In genomic region chr5:30943004-30943403, GRCm38 (mm10) we compare ENCODE assay signal across 12 mouse cellular contexts. TPM values are rescaled to one million over a fixed set of nuclear protein-coding genes. Genes with fewer than 3 reads are reported as not detected.
A peak's percentile ranks its signal among the peaks of the same experiment; 100 is the strongest.
DNase-seq lines count a peak whose midpoint lies in the region; ATAC-seq and TF ChIP-seq lines count a peak whose summit lies in the region.
"Had no signal": no experiment of that assay in that cellular context is flagged by ENCODE, and none has a peak within 500 bp of the region (broad histone marks: within the 10 kb centered on the region; RNA-seq: fewer than 3 reads in every experiment).

No protein-coding gene starts in this region.

- 98% methylated on average over 2 of the region's 2 CpGs for WGBS in forebrain, postnatal 0 days
- 94% methylated on average over 2 of the region's 2 CpGs for WGBS in forebrain, embryonic 16.5 days
- 89% methylated on average over 2 of the region's 2 CpGs for WGBS in lung, embryonic 14.5 days
- WGBS in heart, embryonic 11.5 days (ENCODE audit: insufficient replicate concordance) = 92% methylated on average over 2 of the region's 2 CpGs

- H3K27ac ChIP-seq in forebrain, postnatal 0 days (ENCODE audit: low read depth, low read length) = no peak overlapping the region
- no peak overlapping the region for H3K27ac ChIP-seq in forebrain, embryonic 16.5 days (ENCODE audit: low read length)
- H3K27ac ChIP-seq in lung, embryonic 14.5 days (ENCODE audit: low read depth) = no peak overlapping the region
- H3K27ac ChIP-seq in heart, embryonic 11.5 days (ENCODE audit: low read depth, low read length) = no peak overlapping the region
- H3K27ac ChIP-seq: forebrain, embryonic 13.5 days; heart, embryonic 13.5 days; midbrain, embryonic 12.5 days had no signal

- TF ChIP-seq CTCF in forebrain, postnatal 0 days (IDR thresholded peaks at IDR 0.05; ENCODE audit: low read depth) = peak; percentile 24; the same call in 1 of the 2 replicates
- TF ChIP-seq CTCF in lung, embryonic 14.5 days (IDR thresholded peaks at IDR 0.05; ENCODE audit: low read depth) = peak; percentile 40

- no peaks in the 10 kb centered on the region for H3K36me3 ChIP-seq in forebrain, postnatal 0 days (ENCODE audit: insufficient read depth)
- H3K36me3 ChIP-seq in forebrain, embryonic 16.5 days (ENCODE audit: control insufficient read depth, insufficient read depth) = no peaks in the 10 kb centered on the region
- no peaks in the 10 kb centered on the region for H3K36me3 ChIP-seq in lung, embryonic 14.5 days (ENCODE audit: insufficient read depth)
- no peaks in the 10 kb centered on the region for H3K36me3 ChIP-seq in heart, embryonic 11.5 days (ENCODE audit: control insufficient read depth, insufficient read depth, low read length)
- H3K36me3 ChIP-seq: heart, embryonic 13.5 days; midbrain, embryonic 12.5 days had no signal

- no peak overlapping the region for H3K4me3 ChIP-seq in forebrain, postnatal 0 days (ENCODE audit: low read depth, low read length)
- no peak overlapping the region for H3K4me3 ChIP-seq in forebrain, embryonic 16.5 days (replicated peaks; ENCODE audit: low read length)
- H3K4me3 ChIP-seq in lung, embryonic 14.5 days (ENCODE audit: low read depth, low read length) = no peak overlapping the region
- no peak overlapping the region for H3K4me3 ChIP-seq in heart, embryonic 11.5 days (ENCODE audit: low read depth, low read length)
- H3K4me3 ChIP-seq: forebrain, embryonic 13.5 days; heart, embryonic 13.5 days; midbrain, embryonic 12.5 days had no signal

- DNase-seq in forebrain, postnatal 0 days = no peak
- DNase-seq in lung, embryonic 14.5 days = no peak
- DNase-seq in lung, postnatal 4 days = no peak
- DNase-seq in c-Kit-positive CD71-positive TER-119-negative erythroid progenitor cells, embryonic 14.5 days (ENCODE audit: low read depth) = peak; percentile 20
- DNase-seq in naive thymus-derived CD4-positive, alpha-beta T cell, adult 2 months (ENCODE audit: low read depth) = peak; percentile 51
- DNase-seq: adrenal gland, adult 8-10 months had no signal

- ATAC-seq in forebrain, postnatal 0 days = no peak
- no peak for ATAC-seq in forebrain, embryonic 16.5 days
- no peak for ATAC-seq in lung, embryonic 14.5 days (ENCODE audit: insufficient read depth)
- no peak for ATAC-seq in heart, embryonic 11.5 days (replicated peaks; ENCODE audit: insufficient number of reproducible peaks, low FRiP score, low TSS enrichment)
- no peak for ATAC-seq in granulocyte monocyte progenitor cell, adult 5-6 weeks (replicated peaks; ENCODE audit: poor library complexity, severe bottlenecking)
- ATAC-seq: forebrain, embryonic 13.5 days had no signal

- no peaks in the 10 kb centered on the region for H3K4me1 ChIP-seq in forebrain, postnatal 0 days (ENCODE audit: insufficient read depth)
- 0 out of 2 replicates have a peak, but pooled peaks cover 5% of the 10 kb centered on the region for H3K4me1 ChIP-seq in forebrain, embryonic 16.5 days (replicated peaks; ENCODE audit: control insufficient read depth, insufficient read depth, low read length)
- H3K4me1 ChIP-seq in lung, embryonic 14.5 days (ENCODE audit: insufficient read depth) = peaks cover 3% of the 10 kb centered on the region; the same call in 1 of the 2 replicates
- H3K4me1 ChIP-seq in heart, embryonic 11.5 days (ENCODE audit: control insufficient read depth, insufficient read depth, low read length) = peaks cover 4% of the 10 kb centered on the region

- no peaks in the 10 kb centered on the region for H3K27me3 ChIP-seq in forebrain, postnatal 0 days (ENCODE audit: insufficient read depth, low read length)
- H3K27me3 ChIP-seq in forebrain, embryonic 16.5 days (replicated peaks; ENCODE audit: control insufficient read depth, insufficient read depth, low read length) = no peaks in the 10 kb centered on the region
- peaks cover 9% of the 10 kb centered on the region for H3K27me3 ChIP-seq in lung, embryonic 14.5 days (ENCODE audit: insufficient read depth, low read length)
- H3K27me3 ChIP-seq in heart, embryonic 11.5 days (ENCODE audit: control insufficient read depth, insufficient read depth, low read length) = peaks cover 15% of the 10 kb centered on the region
- H3K27me3 ChIP-seq: forebrain, embryonic 13.5 days had no signal

- no peaks in the 10 kb centered on the region for H3K9me3 ChIP-seq in forebrain, postnatal 0 days (ENCODE audit: low read length)
- no peaks in the 10 kb centered on the region for H3K9me3 ChIP-seq in forebrain, embryonic 16.5 days (ENCODE audit: control insufficient read depth, low read length)
- no peaks in the 10 kb centered on the region for H3K9me3 ChIP-seq in lung, embryonic 14.5 days (ENCODE audit: low read depth, low read length)
- H3K9me3 ChIP-seq in heart, embryonic 11.5 days (replicated peaks; ENCODE audit: control insufficient read depth, low read length) = no peaks in the 10 kb centered on the region
- H3K9me3 ChIP-seq: forebrain, embryonic 13.5 days; heart, embryonic 13.5 days; midbrain, embryonic 12.5 days had no signal

- no peak overlapping the region for H3K4me2 ChIP-seq in forebrain, postnatal 0 days (ENCODE audit: low read depth)
- no peak overlapping the region for H3K4me2 ChIP-seq in forebrain, embryonic 16.5 days (ENCODE audit: low read length)
- H3K4me2 ChIP-seq in lung, embryonic 14.5 days = no peak overlapping the region
- H3K4me2 ChIP-seq in heart, embryonic 11.5 days = no peak overlapping the region
- H3K4me2 ChIP-seq: forebrain, embryonic 13.5 days; heart, embryonic 13.5 days; midbrain, embryonic 12.5 days had no signal

- H3K9ac ChIP-seq in forebrain, postnatal 0 days = no peak overlapping the region
- H3K9ac ChIP-seq in forebrain, embryonic 16.5 days (replicated peaks; ENCODE audit: low read depth, low read length) = no peak overlapping the region
- H3K9ac ChIP-seq in lung, embryonic 14.5 days = no peak overlapping the region
- H3K9ac ChIP-seq in heart, embryonic 11.5 days (ENCODE audit: low read depth, low read length) = no peak overlapping the region
- H3K9ac ChIP-seq: forebrain, embryonic 13.5 days; heart, embryonic 13.5 days; midbrain, embryonic 12.5 days had no signal

RNA-seq across cellular contexts. Expression of gene Cgref1, which starts 2.4 kb away (rescaled TPM):
- 67.3 and 82.1 TPM in 2 replicates for total RNA-seq in forebrain, postnatal 0 days (2014; rRNA removed)
- polyA plus RNA-seq in forebrain, postnatal 0 days (2015; fragmentation: Nextera tagmentation; extraction: Ambion mirVana) = 61.0 and 63.5 TPM in 2 replicates
- polyA plus RNA-seq in forebrain, embryonic 16.5 days (2015; fragmentation: Nextera tagmentation; extraction: Ambion mirVana) = 15.8 and 29.0 TPM in 2 replicates
- polyA plus RNA-seq in lung, embryonic 14.5 days (2014; fragmentation: Nextera tagmentation; extraction: Ambion mirVana) = 2.3 and 2.6 TPM in 2 replicates
- polyA plus RNA-seq in heart, embryonic 11.5 days (2014; fragmentation: Nextera tagmentation; extraction: Ambion mirVana) = 4.4 and 5.4 TPM in 2 replicates
- total RNA-seq in granulocyte monocyte progenitor cell, adult 5-6 weeks (2014; fragmentation: Nextera tagmentation) = not detected in 2 replicates
- 0.62 TPM in 1 of 2 replicates, not detected in the other for total RNA-seq in granulocyte monocyte progenitor cell, adult 5-6 weeks (2017)

RNA-seq across cellular contexts. Expression of gene Preb, which starts 17.2 kb away (rescaled TPM):
- 23.7 and 42.7 TPM in 2 replicates for total RNA-seq in forebrain, postnatal 0 days (2014; rRNA removed)
- 65.1 and 77.0 TPM in 2 replicates for polyA plus RNA-seq in forebrain, postnatal 0 days (2015; fragmentation: Nextera tagmentation; extraction: Ambion mirVana)
- polyA plus RNA-seq in forebrain, embryonic 16.5 days (2015; fragmentation: Nextera tagmentation; extraction: Ambion mirVana) = 135 and 140 TPM in 2 replicates
- polyA plus RNA-seq in lung, embryonic 14.5 days (2014; fragmentation: Nextera tagmentation; extraction: Ambion mirVana) = 79.8 and 99.6 TPM in 2 replicates
- polyA plus RNA-seq in heart, embryonic 11.5 days (2014; fragmentation: Nextera tagmentation; extraction: Ambion mirVana) = 69.1 and 70.2 TPM in 2 replicates
- total RNA-seq in granulocyte monocyte progenitor cell, adult 5-6 weeks (2014; fragmentation: Nextera tagmentation) = 103 and 127 TPM in 2 replicates
- 42.7 and 67.9 TPM in 2 replicates for total RNA-seq in granulocyte monocyte progenitor cell, adult 5-6 weeks (2017)

RNA-seq across cellular contexts. Expression of gene Khk, which starts 21.8 kb away (rescaled TPM):
- total RNA-seq in forebrain, postnatal 0 days (2014; rRNA removed) = 4.5 and 5.3 TPM in 2 replicates
- 11.7 and 13.2 TPM in 2 replicates for polyA plus RNA-seq in forebrain, postnatal 0 days (2015; fragmentation: Nextera tagmentation; extraction: Ambion mirVana)
- 6.3 and 7.7 TPM in 2 replicates for polyA plus RNA-seq in forebrain, embryonic 16.5 days (2015; fragmentation: Nextera tagmentation; extraction: Ambion mirVana)
- polyA plus RNA-seq in lung, embryonic 14.5 days (2014; fragmentation: Nextera tagmentation; extraction: Ambion mirVana) = 13.0 and 15.0 TPM in 2 replicates
- polyA plus RNA-seq in heart, embryonic 11.5 days (2014; fragmentation: Nextera tagmentation; extraction: Ambion mirVana) = 10.1 and 11.3 TPM in 2 replicates
- total RNA-seq in granulocyte monocyte progenitor cell, adult 5-6 weeks (2014; fragmentation: Nextera tagmentation) = 84.7 and 111 TPM in 2 replicates
- total RNA-seq in granulocyte monocyte progenitor cell, adult 5-6 weeks (2017) = 66.4 and 80.2 TPM in 2 replicates

RNA-seq across cellular contexts. Expression of gene Tcf23, which starts 25.5 kb away (rescaled TPM):
- total RNA-seq in forebrain, postnatal 0 days (2014; rRNA removed) = not detected in 2 replicates
- not detected in 2 replicates for polyA plus RNA-seq in forebrain, postnatal 0 days (2015; fragmentation: Nextera tagmentation; extraction: Ambion mirVana)
- polyA plus RNA-seq in forebrain, embryonic 16.5 days (2015; fragmentation: Nextera tagmentation; extraction: Ambion mirVana) = not detected in 2 replicates
- polyA plus RNA-seq in lung, embryonic 14.5 days (2014; fragmentation: Nextera tagmentation; extraction: Ambion mirVana) = 0.16 and 0.25 TPM in 2 replicates
- 0.04 and 0.15 TPM in 2 replicates for polyA plus RNA-seq in heart, embryonic 11.5 days (2014; fragmentation: Nextera tagmentation; extraction: Ambion mirVana)
- not detected in 2 replicates for total RNA-seq in granulocyte monocyte progenitor cell, adult 5-6 weeks (2014; fragmentation: Nextera tagmentation)
- not detected in 2 replicates for total RNA-seq in granulocyte monocyte progenitor cell, adult 5-6 weeks (2017)
- polyA plus RNA-seq: forebrain, embryonic 13.5 days; midbrain, embryonic 12.5 days had no signal

RNA-seq across cellular contexts. Expression of gene Emilin1, which starts 29.8 kb away (rescaled TPM):
- total RNA-seq in forebrain, postnatal 0 days (2014; rRNA removed) = 10.0 and 11.3 TPM in 2 replicates
- polyA plus RNA-seq in forebrain, postnatal 0 days (2015; fragmentation: Nextera tagmentation; extraction: Ambion mirVana) = 9.6 and 10.0 TPM in 2 replicates
- 13.5 and 20.5 TPM in 2 replicates for polyA plus RNA-seq in forebrain, embryonic 16.5 days (2015; fragmentation: Nextera tagmentation; extraction: Ambion mirVana)
- 162 and 185 TPM in 2 replicates for polyA plus RNA-seq in lung, embryonic 14.5 days (2014; fragmentation: Nextera tagmentation; extraction: Ambion mirVana)
- polyA plus RNA-seq in heart, embryonic 11.5 days (2014; fragmentation: Nextera tagmentation; extraction: Ambion mirVana) = 90.5 and 123 TPM in 2 replicates
- total RNA-seq in granulocyte monocyte progenitor cell, adult 5-6 weeks (2014; fragmentation: Nextera tagmentation) = 78.8 and 147 TPM in 2 replicates
- total RNA-seq in granulocyte monocyte progenitor cell, adult 5-6 weeks (2017) = 124 and 152 TPM in 2 replicates

Comparison
In these comparisons a context has a peak if more than half of its experiments do, and no peak if none do; other contexts are left out.
1. DNase-seq: peak in c-Kit-positive CD71-positive TER-119-negative erythroid progenitor cells, embryonic 14.5 days (single experiment) and naive thymus-derived CD4-positive, alpha-beta T cell, adult 2 months (single experiment); none in forebrain, postnatal 0 days (single experiment), lung, embryonic 14.5 days (single experiment) and lung, postnatal 4 days (0 of 2).